In the genomic region with DNA sequence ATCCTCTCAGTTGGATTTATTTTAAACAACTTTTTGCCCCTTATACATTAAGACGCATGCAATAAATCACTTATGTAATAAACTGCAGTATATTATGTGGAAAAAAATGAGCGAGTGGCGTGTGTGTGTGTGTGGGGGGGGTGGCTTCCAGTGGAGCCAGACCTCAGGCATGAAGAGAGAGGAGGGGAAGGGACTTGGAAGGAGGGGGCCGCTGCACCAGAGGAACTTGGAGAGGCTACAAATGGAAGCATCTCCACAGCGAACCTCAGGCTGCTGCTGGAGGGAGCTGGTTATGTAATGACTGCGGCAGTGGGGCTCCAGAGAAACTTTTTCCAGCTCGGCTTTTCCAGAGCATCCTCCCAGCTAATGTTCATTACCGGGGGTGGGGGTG, we compare ENCODE assay signal across 8 mouse cellular contexts.
DNase-seq lines count a peak whose midpoint lies in the region; ATAC-seq lines count a peak whose summit lies in the region.

No protein-coding gene starts in this region.

- intact Hi-C loops in gastrocnemius, postnatal 36 days (cut with DNase I): loop anchor here (10.0 kb wide), 1 partner anchor 556 kb away; no protein-coding TSS in a partner anchor

- H3K9ac ChIP-seq in neural tube, embryonic 14.5 days (replicated peaks; ENCODE audit: low read depth, low read length): no peak overlapping the region

- H3K4me1 ChIP-seq in forebrain, embryonic 10.5 days: peaks cover 70% of the 10 kb centered on the region
- H3K4me1 ChIP-seq in limb, embryonic 10.5 days: peaks cover 68% of the 10 kb centered on the region
- H3K4me1 ChIP-seq in neural tube, embryonic 14.5 days (ENCODE audit: control insufficient read depth, insufficient read depth, low read length): peaks cover 18% of the 10 kb centered on the region; the same call in 1 of the 2 replicates

- no peaks in the 10 kb centered on the region for H3K36me3 ChIP-seq in forebrain, embryonic 10.5 days (replicated peaks)
- H3K36me3 ChIP-seq in limb, embryonic 10.5 days: no peaks in the 10 kb centered on the region
- H3K36me3 ChIP-seq in neural tube, embryonic 14.5 days (ENCODE audit: control insufficient read depth, insufficient read depth, low read length): no peaks in the 10 kb centered on the region

- H3K27me3 ChIP-seq in forebrain, embryonic 10.5 days (ENCODE audit: poor library complexity, severe bottlenecking): peaks cover 44% of the 10 kb centered on the region
- H3K27me3 ChIP-seq in limb, embryonic 10.5 days (ENCODE audit: low read depth, poor library complexity, severe bottlenecking): peaks cover 23% of the 10 kb centered on the region
- no peaks in the 10 kb centered on the region for H3K27me3 ChIP-seq in neural tube, embryonic 14.5 days (ENCODE audit: control insufficient read depth, insufficient read depth, low read length)

- 3% methylated on average over 8 of the region's 8 CpGs for WGBS in forebrain, embryonic 10.5 days
- WGBS in limb, embryonic 10.5 days: 9% methylated on average over 8 of the region's 8 CpGs
- 2% methylated on average over 8 of the region's 8 CpGs for WGBS in neural tube, embryonic 14.5 days

- H3K9me3 ChIP-seq in forebrain, embryonic 10.5 days: no peaks in the 10 kb centered on the region
- no peaks in the 10 kb centered on the region; the same call in 1 of the 2 replicates for H3K9me3 ChIP-seq in limb, embryonic 10.5 days (replicated peaks)
- no peaks in the 10 kb centered on the region for H3K9me3 ChIP-seq in neural tube, embryonic 14.5 days (ENCODE audit: control insufficient read depth, low read length)

- peak; percentile 42; the same call in 1 of the 2 replicates for ATAC-seq in neural tube, embryonic 14.5 days (ENCODE audit: low read depth)

- H3K27ac ChIP-seq in forebrain, embryonic 10.5 days: peak overlapping the region; percentile 83
- H3K27ac ChIP-seq in limb, embryonic 10.5 days: peak overlapping the region; percentile 79
- no peak overlapping the region for H3K27ac ChIP-seq in neural tube, embryonic 14.5 days (ENCODE audit: low read depth, low read length)

- peak; percentile 35 for DNase-seq in gastrocnemius, postnatal 25 days
- no peak for DNase-seq in gastrocnemius, postnatal 36 days
- peak; percentile 10 for DNase-seq in ZHBTc4 (ENCODE audit: low read depth, low spot score)
- peak; percentile 52 for DNase-seq in forebrain, embryonic 10.5 days (ENCODE audit: extremely low spot score, low spot score)
- no peak for DNase-seq in limb, embryonic 10.5 days (ENCODE audit: low spot score)
- no peak for DNase-seq in urinary bladder, postnatal 10 days (ENCODE audit: low spot score)
- no peak for DNase-seq in thymus, postnatal 4 days

- peak overlapping the region; percentile 59 for H3K4me2 ChIP-seq in neural tube, embryonic 14.5 days (ENCODE audit: low read depth, low read length)

- peak overlapping the region; percentile 43 for H3K4me3 ChIP-seq in forebrain, embryonic 10.5 days
- peak overlapping the region; percentile 45 for H3K4me3 ChIP-seq in limb, embryonic 10.5 days
- no peak overlapping the region for H3K4me3 ChIP-seq in neural tube, embryonic 14.5 days (ENCODE audit: low read depth, low read length)

Comparison
In these comparisons a context has a peak if more than half of its experiments do, and no peak if none do; other contexts are left out.
1. DNase-seq: peak in gastrocnemius, postnatal 25 days (single experiment), ZHBTc4 (single experiment) and forebrain, embryonic 10.5 days (single experiment); none in gastrocnemius, postnatal 36 days (0 of 2), limb, embryonic 10.5 days (single experiment), urinary bladder, postnatal 10 days (single experiment) and thymus, postnatal 4 days (single experiment).